Mouse (Mus musculus): ENCODE measurements at regions not wholly inside any gene's neighbourhood (a gene's known extent, or its start where the extent isn't known, plus 50 kb on each side); places are given as distances from the start of the nearest gene placed in this dataset.

DNA sequence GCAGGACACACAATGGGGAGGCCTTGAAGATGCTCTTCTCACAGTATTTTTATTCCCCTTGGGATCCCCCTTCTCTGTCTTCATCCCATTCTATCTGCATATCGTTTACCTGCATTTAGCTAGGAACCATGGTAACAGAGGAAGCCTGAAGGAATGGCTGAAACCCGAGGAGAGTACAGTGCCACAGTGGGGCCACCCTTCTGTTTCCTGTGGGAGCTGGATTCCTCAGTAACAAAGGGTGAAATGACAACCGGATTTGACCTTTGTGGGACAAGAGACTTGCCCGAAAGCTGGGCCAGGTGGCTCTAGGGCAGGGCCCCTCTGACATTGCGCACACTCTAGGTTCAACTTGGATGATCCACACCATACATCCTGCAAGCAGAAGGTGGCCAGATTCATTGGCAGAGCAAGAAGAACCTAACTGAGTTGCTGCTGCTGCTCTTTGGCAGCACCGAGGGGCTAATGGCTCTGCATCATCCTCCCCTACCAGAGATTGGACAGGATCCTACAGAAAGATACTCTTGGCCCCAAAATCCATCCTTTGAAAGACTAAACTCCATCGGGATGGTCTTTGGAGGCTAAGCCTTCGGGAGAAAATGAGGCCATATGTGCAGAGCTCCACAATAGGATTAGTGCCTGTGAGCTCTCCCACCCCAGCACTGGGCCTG lies 310.0 kb downstream of the Sox9 start:
- no peak for TF ChIP-seq CTCF (IDR thresholded peaks at IDR 0.05; ENCODE audit: extremely low read depth, insufficient read depth, low read length)
- no peak for TF ChIP-seq POLR2A (IDR thresholded peaks at IDR 0.05; ENCODE audit: extremely low read depth, insufficient read depth, low read length)
- Histone ChIP-seq H3K27ac (ENCODE audit: insufficient read depth, low read length) (no peak overlapping the region), H3K4me3 (ENCODE audit: insufficient read depth, low read length) (no peak overlapping the region), H3K4me1 (ENCODE audit: control insufficient read depth, insufficient read depth, low read length) (peaks cover 1% of the 10 kb centered on the region; the same call in 1 of the 2 replicates)

GRCm38 (mm10) chr11:113093895-113094445 lies 311.9 kb downstream of the Sox9 start:
- Histone ChIP-seq H3K27ac (ENCODE audit: insufficient read depth, low read length) (no peak overlapping the region), H3K4me1 (ENCODE audit: control insufficient read depth, insufficient read depth, low read length) (no peaks in the 10 kb centered on the region; the same call in 1 of the 2 replicates), H3K4me3 (ENCODE audit: insufficient read depth, low read length) (no peak overlapping the region)
- TF ChIP-seq CTCF (IDR thresholded peaks at IDR 0.05; ENCODE audit: extremely low read depth, insufficient read depth, low read length) = no peak
- TF ChIP-seq POLR2A (IDR thresholded peaks at IDR 0.05; ENCODE audit: extremely low read depth, insufficient read depth, low read length) = no peak

DNA sequence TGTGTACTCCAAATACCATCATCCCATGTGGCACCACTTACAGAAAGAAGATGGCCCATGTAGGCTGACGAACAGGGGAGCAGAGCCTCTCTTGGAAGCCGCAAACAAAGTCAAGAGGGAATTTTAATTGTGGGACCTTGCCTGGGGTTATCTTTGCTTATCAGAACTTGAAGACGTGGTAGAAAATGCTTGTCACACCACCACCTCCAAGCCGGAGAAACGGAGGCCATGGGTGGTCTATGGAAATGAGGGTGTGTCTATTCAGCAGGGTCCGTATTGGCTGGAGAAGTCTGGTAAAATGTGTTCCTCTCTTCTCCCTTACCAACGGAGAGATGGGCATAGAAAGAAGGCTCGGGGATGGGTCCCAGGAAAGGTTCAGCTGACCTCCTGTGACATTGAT lies 313.6 kb downstream of the Sox9 start:
- Histone ChIP-seq H3K27ac (ENCODE audit: insufficient read depth, low read length) (no peak overlapping the region), H3K4me1 (ENCODE audit: control insufficient read depth, insufficient read depth, low read length) (no peaks in the 10 kb centered on the region), H3K4me3 (ENCODE audit: insufficient read depth, low read length) (no peak overlapping the region)
- no peak for TF ChIP-seq CTCF (IDR thresholded peaks at IDR 0.05; ENCODE audit: extremely low read depth, insufficient read depth, low read length)
- TF ChIP-seq POLR2A (IDR thresholded peaks at IDR 0.05; ENCODE audit: extremely low read depth, insufficient read depth, low read length) = no peak

DNA sequence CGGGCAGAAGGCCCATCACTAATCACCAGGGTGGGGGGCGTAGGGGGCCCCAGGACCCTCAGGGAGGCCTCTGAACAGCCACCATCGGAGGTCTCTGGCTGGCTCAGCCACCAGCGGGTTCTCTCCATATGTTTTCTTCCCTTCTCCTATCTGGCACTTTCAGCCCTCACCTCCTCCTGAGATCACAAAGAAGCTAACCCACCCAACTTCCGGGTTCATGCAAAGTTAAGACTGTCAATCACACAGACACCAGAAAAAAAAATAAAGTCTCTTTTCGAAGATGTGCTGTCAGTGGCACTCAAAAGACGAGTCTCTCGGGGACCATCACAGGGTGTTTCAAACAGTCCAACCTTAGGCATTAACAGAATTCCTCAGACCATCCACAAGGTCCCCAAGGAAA lies 314.2 kb downstream of the Sox9 start:
- Histone ChIP-seq H3K4me3 (ENCODE audit: insufficient read depth, low read length) (no peak overlapping the region), H3K4me1 (ENCODE audit: control insufficient read depth, insufficient read depth, low read length) (no peaks in the 10 kb centered on the region), H3K27ac (ENCODE audit: insufficient read depth, low read length) (no peak overlapping the region)
- no peak for TF ChIP-seq POLR2A (IDR thresholded peaks at IDR 0.05; ENCODE audit: extremely low read depth, insufficient read depth, low read length)
- TF ChIP-seq CTCF (IDR thresholded peaks at IDR 0.05; ENCODE audit: extremely low read depth, insufficient read depth, low read length) = no peak

- H3K27ac ChIP-seq (ENCODE audit: insufficient read depth, low read length) = no peak overlapping the region
- H3K4me1 ChIP-seq (ENCODE audit: control insufficient read depth, insufficient read depth, low read length) = no peaks in the 10 kb centered on the region; the same call in 1 of the 2 replicates
- H3K4me3 ChIP-seq (ENCODE audit: insufficient read depth, low read length) = no peak overlapping the region
- TF ChIP-seq CTCF (IDR thresholded peaks at IDR 0.05; ENCODE audit: extremely low read depth, insufficient read depth, low read length) (no peak), POLR2A (IDR thresholded peaks at IDR 0.05; ENCODE audit: extremely low read depth, insufficient read depth, low read length) (no peak)
These were observed 316.3 kb downstream of the Sox9 start for GRCm38 (mm10) chr11:113098360-113098759.

- TF ChIP-seq CTCF (IDR thresholded peaks at IDR 0.05; ENCODE audit: extremely low read depth, insufficient read depth, low read length) (no peak), POLR2A (IDR thresholded peaks at IDR 0.05; ENCODE audit: extremely low read depth, insufficient read depth, low read length) (no peak)
- no peak overlapping the region for H3K4me3 ChIP-seq (ENCODE audit: insufficient read depth, low read length)
- H3K4me1 ChIP-seq (ENCODE audit: control insufficient read depth, insufficient read depth, low read length) = no peaks in the 10 kb centered on the region; the same call in 1 of the 2 replicates
- no peak overlapping the region for H3K27ac ChIP-seq (ENCODE audit: insufficient read depth, low read length)
These were observed 318.8 kb downstream of the Sox9 start for GRCm38 (mm10) chr11:113100800-113101199.

DNA sequence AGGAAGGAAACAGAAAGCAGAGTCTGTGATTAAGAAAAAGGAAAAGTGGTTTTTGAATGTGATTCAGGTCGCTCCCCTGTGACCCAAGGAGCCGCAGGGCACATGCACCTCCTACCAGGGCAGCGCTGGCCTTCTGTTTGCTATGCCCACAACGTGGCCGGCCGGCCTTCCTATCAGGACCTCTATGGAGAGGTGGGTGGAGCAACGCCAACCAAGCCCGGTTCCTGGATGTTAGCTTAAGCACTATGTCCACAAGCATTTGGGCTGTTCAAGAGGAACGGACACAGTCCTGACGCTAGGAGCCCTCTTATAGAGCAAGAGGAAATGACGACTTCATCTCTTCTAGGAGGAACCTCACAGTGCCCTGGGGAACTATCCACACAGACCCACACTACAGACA lies 319.5 kb downstream of the Sox9 start:
- TF ChIP-seq CTCF (IDR thresholded peaks at IDR 0.05; ENCODE audit: extremely low read depth, insufficient read depth, low read length) = no peak
- no peak for TF ChIP-seq POLR2A (IDR thresholded peaks at IDR 0.05; ENCODE audit: extremely low read depth, insufficient read depth, low read length)
- Histone ChIP-seq H3K4me1 (ENCODE audit: control insufficient read depth, insufficient read depth, low read length) (no peaks in the 10 kb centered on the region; the same call in 1 of the 2 replicates), H3K4me3 (ENCODE audit: insufficient read depth, low read length) (no peak overlapping the region), H3K27ac (ENCODE audit: insufficient read depth, low read length) (no peak overlapping the region)

- no peak overlapping the region for H3K27ac ChIP-seq (ENCODE audit: insufficient read depth, low read length)
- no peak overlapping the region for H3K4me3 ChIP-seq (ENCODE audit: insufficient read depth, low read length)
- H3K4me1 ChIP-seq (ENCODE audit: control insufficient read depth, insufficient read depth, low read length) = no peaks in the 10 kb centered on the region; the same call in 1 of the 2 replicates
- TF ChIP-seq CTCF (IDR thresholded peaks at IDR 0.05; ENCODE audit: extremely low read depth, insufficient read depth, low read length) (no peak), POLR2A (IDR thresholded peaks at IDR 0.05; ENCODE audit: extremely low read depth, insufficient read depth, low read length) (no peak)
These were observed 321.3 kb downstream of the Sox9 start for GRCm38 (mm10) chr11:113103161-113103845.

GRCm38 (mm10) chr11:113105371-113105770 lies 323.3 kb downstream of the Sox9 start:
- no peak overlapping the region for H3K4me3 ChIP-seq (ENCODE audit: insufficient read depth, low read length)
- no peak overlapping the region for H3K27ac ChIP-seq (ENCODE audit: insufficient read depth, low read length)
- no peak for TF ChIP-seq CTCF (IDR thresholded peaks at IDR 0.05; ENCODE audit: extremely low read depth, insufficient read depth, low read length)
- TF ChIP-seq POLR2A (IDR thresholded peaks at IDR 0.05; ENCODE audit: extremely low read depth, insufficient read depth, low read length) = no peak
- no peaks in the 10 kb centered on the region; the same call in 1 of the 2 replicates for H3K4me1 ChIP-seq (ENCODE audit: control insufficient read depth, insufficient read depth, low read length)

Measured in cortical plate, adult 2 months (tissue).